Mouse (Mus musculus): Measurements from ENCODE around the gene Tmem175.

GRCm38 (mm10) chr5:108653341-108653740 lies 23.8 kb downstream of the Tmem175 start:
- TF ChIP-seq MAX (IDR thresholded peaks at IDR 0.05; ENCODE audit: low read length) = no peak
- TF ChIP-seq CHD1 (IDR thresholded peaks at IDR 0.05; ENCODE audit: low read depth, low read length) = no peak
- TF ChIP-seq TBP (conservative IDR thresholded peaks at IDR 0.05; ENCODE audit: low read depth, low read length) = no peak
- TF ChIP-seq CTCF (conservative IDR thresholded peaks at IDR 0.05 in 1 of 2, IDR thresholded peaks at IDR 0.05 in 1 of 2; ENCODE audit: low read depth in 2 of 2, low read length in 2 of 2) = no peak
- no peak for TF ChIP-seq SIN3A (IDR thresholded peaks at IDR 0.05; ENCODE audit: low read length)
- no peak for TF ChIP-seq ZC3H11A (IDR thresholded peaks at IDR 0.05; ENCODE audit: low read depth, low read length)
- no peak for TF ChIP-seq ELF1 (IDR thresholded peaks at IDR 0.05; ENCODE audit: low read depth, low read length)
- no peak for TF ChIP-seq E2F4 (IDR thresholded peaks at IDR 0.05; ENCODE audit: insufficient replicate concordance, low read depth, low read length)
- no peak for TF ChIP-seq USF1 (IDR thresholded peaks at IDR 0.05; ENCODE audit: low read depth, low read length)
- TF ChIP-seq POLR2AphosphoS2 (IDR thresholded peaks at IDR 0.05; ENCODE audit: low read depth, low read length) = no peak
- no peak for TF ChIP-seq MXI1 (IDR thresholded peaks at IDR 0.05; ENCODE audit: low read depth, low read length)

Data from CH12.LX (cell line).